Mouse (Mus musculus) heart, postnatal 0 days (tissue): ENCODE data around the gene Samd1. TPM values are rescaled to one million over a fixed set of nuclear protein-coding genes. Genes with fewer than 3 reads are reported as not detected.

Experiments used
- ATAC-seq: fragments of 200-750 bp; cut with Nextera tagmentation; 2 replicates; pipeline ENCODE4 v1.8.0; 2017; ENCODE audit warnings: low read depth, moderate number of reproducible peaks, moderate library complexity; ENCODE audit not compliant: insufficient read depth
- DNase-seq: peaks from one replicate; pipeline ENCODE4 v3.0.0-alpha.2; 2016; ENCODE audit warnings: low spot score
- H3K27ac ChIP-seq: fragments of 300-500 bp; sonication (generic); 2 replicates; pipeline ENCODE4 v1.5.1; 2014; ENCODE audit warnings: low read depth, mild to moderate bottlenecking
- H3K27me3 ChIP-seq: fragments of 300-500 bp; sonication (generic); 2 replicates; pipeline ENCODE4 v1.6.1; 2014; ENCODE audit warnings: low read length, mixed read lengths; ENCODE audit not compliant: control insufficient read depth, insufficient read depth
- H3K36me3 ChIP-seq: fragments of 300-500 bp; sonication (generic); replicated peaks from 2 replicates; pipeline ENCODE4 v1.6.1; 2014; ENCODE audit warnings: low read length, mixed read lengths; ENCODE audit not compliant: control insufficient read depth, insufficient read depth
- H3K4me1 ChIP-seq: fragments of 300-500 bp; sonication (generic); 2 replicates; pipeline ENCODE4 v1.6.1; 2014; ENCODE audit warnings: antibody characterized with exemption; ENCODE audit not compliant: control insufficient read depth, insufficient read depth
- H3K4me2 ChIP-seq: fragments of 300-500 bp; sonication (generic); 2 replicates; pipeline ENCODE4 v1.6.1; 2014; ENCODE audit warnings: low read depth, mild to moderate bottlenecking, low read length, moderate library complexity
- H3K4me3 ChIP-seq: fragments of 300-500 bp; sonication (generic); 2 replicates; pipeline ENCODE4 v1.5.1; 2014; ENCODE audit warnings: low read depth, low read length
- H3K9ac ChIP-seq: fragments of 300-500 bp; sonication (generic); replicated peaks from 2 replicates; pipeline ENCODE4 v1.6.1; 2014; ENCODE audit warnings: low read depth, low read length, mixed read lengths
- H3K9me3 ChIP-seq: fragments of 300-500 bp; sonication (generic); replicated peaks from 2 replicates; pipeline ENCODE4 v1.6.1; 2016; ENCODE audit warnings: low read length; ENCODE audit not compliant: control insufficient read depth
- CTCF ChIP-seq: IDR thresholded peaks from 2 replicates; pipeline ENCODE4 v1.5.1; 2016; ENCODE audit warnings: antibody characterized with exemption, control low read depth, low read depth
- EP300 ChIP-seq: IDR thresholded peaks from 2 replicates; pipeline ENCODE4 v1.6.1; 2016; ENCODE audit warnings: antibody characterized with exemption, low read depth
- WGBS: fragments of 180-500 bp; shearing (Covaris S2); extraction: QIAGEN DNeasy Blood & Tissue Kit; methylation state at CpG from one replicate; pipeline ENCODE4 v1.1.7; 2014; 5-methylcytosine and 5-hydroxymethylcytosine counted together
- microRNA counts: library from miRNA; unstranded; fragments of <30 nt; microRNA quantifications from one replicate; lab custom pipeline; 2015
- microRNA-seq: library from miRNA; unstranded; fragments of <30 nt; microRNA quantifications from one replicate; pipeline ENCODE4, GENCODE M21; 2016
- polyA plus RNA-seq: library from polyadenylated mRNA; unstranded; fragments of >200 nt; fragmentation: Nextera tagmentation; extraction: Ambion mirVana; gene quantifications from 2 replicates; pipeline ENCODE4 v1.2.1, GENCODE M21; 2015
- total RNA-seq: library from RNA; depleted of rRNA; stranded (reverse); fragments of >200 nt; gene quantifications from 2 replicates; pipeline ENCODE4 v1.2.3, GENCODE M21; 2014; ENCODE audit warnings: low replicate concordance; rRNA removed

The Samd1 gene
- total and polyA plus RNA-seq, 2 experiments from 2014 or later = 3.7 to 46.3 TPM

- WGBS = 72% methylated on average over 3 of the region's 3 CpGs
- Histone ChIP-seq H3K4me2 (no peak overlapping the region), H3K27me3 (peaks cover 28% of the 10 kb centered on the region), H3K27ac (no peak overlapping the region), H3K4me1 (no peaks in the 10 kb centered on the region), H3K36me3 (no peaks in the 10 kb centered on the region), H3K4me3 (no peak overlapping the region), H3K9me3 (no peaks in the 10 kb centered on the region), H3K9ac (no peak overlapping the region)
- TF ChIP-seq EP300 = no peak
- TF ChIP-seq CTCF = no peak
- ATAC-seq (no peak), DNase-seq (no peak)
Observed at GRCm38 (mm10) chr8:84046505-84046904, 49.0 kb downstream of the Samd1 start.

GRCm38 (mm10) chr8:84048171-84048570, 50.7 kb downstream of the Samd1 start:
- Histone ChIP-seq H3K36me3 (no peaks in the 10 kb centered on the region), H3K27ac (no peak overlapping the region), H3K4me3 (no peak overlapping the region), H3K4me1 (no peaks in the 10 kb centered on the region; the same call in 1 of the 2 replicates), H3K4me2 (no peak overlapping the region), H3K9ac (no peak overlapping the region), H3K9me3 (no peaks in the 10 kb centered on the region), H3K27me3 (peaks cover 23% of the 10 kb centered on the region)
- ATAC-seq (no peak), DNase-seq (no peak)
- TF ChIP-seq CTCF = no peak
- no peak for TF ChIP-seq EP300
- WGBS = 64% methylated on average over 5 of the region's 5 CpGs

MicroRNA genes within 50 kb of the gene (microRNA counts, 519-probe panel; counts per million panel counts)
- microRNA mmu-miR-1199 (lab: Ali Mortazavi, UCI) = not detected

Small RNAs within 50 kb of the gene (microRNA-seq; reads per million reads assigned to microRNA genes)
- gene Mir1199 = not detected
- gene Mir8111 = 4.1 reads per million, percentile 18 among the genes with 10 or more reads in this experiment

Other genes starting within 250 kb of the Samd1 start
- 28.7 and 58.4 TPM in 2 replicates for gene Adgrl1, start 97.6 kb upstream of the Samd1 start, total RNA-seq
- gene Adgrl1, start 97.6 kb upstream of the Samd1 start, polyA plus RNA-seq = 3.8 and 4.4 TPM in 2 replicates
- 0.08 and 1.3 TPM in 2 replicates for gene Gm10644, start 42.5 kb upstream of the Samd1 start, total RNA-seq
- 0.41 and 0.42 TPM in 2 replicates for gene Gm10644, start 42.5 kb upstream of the Samd1 start, polyA plus RNA-seq
- gene Asf1b, start 42.2 kb upstream of the Samd1 start, total RNA-seq = 109 and 155 TPM in 2 replicates
- gene Asf1b, start 42.2 kb upstream of the Samd1 start, polyA plus RNA-seq = 19.2 and 21.5 TPM in 2 replicates
- gene Prkaca, start 24.7 kb upstream of the Samd1 start, total RNA-seq = 246 and 345 TPM in 2 replicates
- gene Prkaca, start 24.7 kb upstream of the Samd1 start, polyA plus RNA-seq = 305 and 312 TPM in 2 replicates
- not detected in 2 replicates for gene 1700067K01Rik, start 3.8 kb downstream of the Samd1 start, total RNA-seq
- gene 1700067K01Rik, start 3.8 kb downstream of the Samd1 start, polyA plus RNA-seq = 0.96 and 1.3 TPM in 2 replicates
- 17.8 TPM in 1 of 2 replicates, not detected in the other for gene 2210011C24Rik, start 14.5 kb downstream of the Samd1 start, total RNA-seq
- gene 2210011C24Rik, start 14.5 kb downstream of the Samd1 start, polyA plus RNA-seq = 0.48 and 0.88 TPM in 2 replicates
- not detected in 2 replicates for gene Palm3, start 23.8 kb downstream of the Samd1 start, total RNA-seq
- 0.33 and 0.41 TPM in 2 replicates for gene Palm3, start 23.8 kb downstream of the Samd1 start, polyA plus RNA-seq
- gene Il27ra, start 44.9 kb downstream of the Samd1 start, total RNA-seq = 3.9 and 5.6 TPM in 2 replicates
- gene Il27ra, start 44.9 kb downstream of the Samd1 start, polyA plus RNA-seq = 2.6 and 3.6 TPM in 2 replicates
- gene Rln3, start 47.3 kb downstream of the Samd1 start, total RNA-seq = not detected in 2 replicates
- not detected in 2 replicates for gene Rln3, start 47.3 kb downstream of the Samd1 start, polyA plus RNA-seq
- 1.3 and 3.8 TPM in 2 replicates for gene Gm10643, start 67.5 kb downstream of the Samd1 start, total RNA-seq
- gene Gm10643, start 67.5 kb downstream of the Samd1 start, polyA plus RNA-seq = 1.0 and 1.7 TPM in 2 replicates
- gene Rfx1, start 69.2 kb downstream of the Samd1 start, total RNA-seq = 11.7 and 15.3 TPM in 2 replicates
- 2.3 and 2.4 TPM in 2 replicates for gene Rfx1, start 69.2 kb downstream of the Samd1 start, polyA plus RNA-seq
- gene Dcaf15, start 107.1 kb downstream of the Samd1 start, total RNA-seq = 16.1 and 29.3 TPM in 2 replicates
- 2.9 and 3.3 TPM in 2 replicates for gene Dcaf15, start 107.1 kb downstream of the Samd1 start, polyA plus RNA-seq
- not detected in 2 replicates for gene Podnl1, start 128.3 kb downstream of the Samd1 start, total RNA-seq
- gene Podnl1, start 128.3 kb downstream of the Samd1 start, polyA plus RNA-seq = 0.04 TPM in 2 replicates
- gene Cc2d1a, start 150.3 kb downstream of the Samd1 start, total RNA-seq = 13.1 and 17.1 TPM in 2 replicates
- 8.4 and 10.2 TPM in 2 replicates for gene Cc2d1a, start 150.3 kb downstream of the Samd1 start, polyA plus RNA-seq
- gene 4930432K21Rik, start 150.4 kb downstream of the Samd1 start, total RNA-seq = 0.43 TPM in 1 of 2 replicates, not detected in the other
- gene 4930432K21Rik, start 150.4 kb downstream of the Samd1 start, polyA plus RNA-seq = 0.34 and 0.48 TPM in 2 replicates
- gene Nanos3, start 187.5 kb downstream of the Samd1 start, total RNA-seq = 1.4 TPM in 1 of 2 replicates, not detected in the other
- 4.6 and 6.0 TPM in 2 replicates for gene Nanos3, start 187.5 kb downstream of the Samd1 start, polyA plus RNA-seq
- gene Zswim4, start 239.4 kb downstream of the Samd1 start, total RNA-seq = 23.8 and 31.4 TPM in 2 replicates
- gene Zswim4, start 239.4 kb downstream of the Samd1 start, polyA plus RNA-seq = 4.6 and 5.8 TPM in 2 replicates